Mouse (Mus musculus) urinary bladder, adult 2 months (tissue): ENCODE results near the gene Lmo2. TPM values are rescaled to one million over a fixed set of nuclear protein-coding genes. Genes with fewer than 3 reads are reported as not detected.
A peak's percentile ranks its signal among the peaks of the same experiment; 100 is the strongest.
"Not testable (repeated sequence)": the region's sequence is repeated elsewhere in the genome, so short reads cannot be mapped to it uniquely, and the experiment has no call there.

Source experiments
- DNase-seq: peaks from one replicate; pipeline ENCODE4 v3.0.0; 2022; ENCODE audit warnings: low spot score
- polyA plus RNA-seq: library from polyadenylated mRNA; depleted of rRNA; stranded (reverse); fragments of >200 nt; gene quantifications from 2 replicates; pipeline ENCODE4 v1.2.3, GENCODE M21; 2012

Lmo2 gene
- polyA plus RNA-seq, 1 experiment, result 37.0 TPM

GRCm38 (mm10) chr2:103977716-103978115 is 19.9 kb downstream of the Lmo2 start:
- no peak for DNase-seq

GRCm38 (mm10) chr2:103982250-103982649 is 24.5 kb downstream of the Lmo2 start:
- peak; percentile 52 for DNase-seq

- no peak for DNase-seq
Measured at GRCm38 (mm10) chr2:103983146-103983545, 25.4 kb downstream of the Lmo2 start.

GRCm38 (mm10) chr2:103987595-103987994 is 29.8 kb downstream of the Lmo2 start:
- DNase-seq, result not testable (repeated sequence)

GRCm38 (mm10) chr2:103989724-103990123 is 31.9 kb downstream of the Lmo2 start:
- DNase-seq, result no peak

DNA sequence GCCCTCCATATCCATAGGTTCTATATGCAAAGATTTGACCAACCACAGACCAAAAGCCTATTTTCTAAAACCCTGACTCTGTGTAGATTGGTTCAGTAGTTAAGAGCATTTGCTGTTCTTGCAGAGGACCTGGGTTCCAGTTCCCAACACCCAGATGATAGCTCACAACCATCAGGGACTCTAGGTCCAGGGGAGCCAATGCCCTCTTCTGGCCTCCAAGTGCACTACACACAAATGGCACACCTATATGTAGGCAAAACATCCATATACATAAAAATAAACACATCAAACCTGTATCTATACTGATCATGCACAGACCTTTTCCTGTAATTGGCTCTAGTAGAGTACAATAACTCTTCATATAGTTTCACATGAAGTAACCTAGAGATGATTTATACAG is 33.5 kb downstream of the Lmo2 start:
- no peak for DNase-seq

DNA sequence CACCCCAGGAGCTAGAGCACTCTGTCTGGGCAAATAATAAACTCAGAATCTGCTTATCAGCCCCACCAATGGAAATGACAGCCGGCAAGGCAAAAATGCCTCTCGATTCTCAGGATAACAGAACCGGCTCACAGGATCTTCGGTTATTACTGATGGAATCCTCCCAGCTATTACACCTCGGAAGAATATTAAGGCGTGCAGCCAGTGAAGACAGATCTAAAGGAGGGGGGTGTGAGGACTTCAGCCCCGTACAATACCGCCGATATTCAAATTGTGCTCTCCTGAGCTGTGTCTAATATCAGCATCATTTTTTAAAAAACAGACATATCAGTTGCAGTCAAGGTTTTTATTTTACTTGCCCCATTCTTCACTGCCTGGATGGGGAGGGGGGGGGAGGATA is 34.4 kb downstream of the Lmo2 start:
- DNase-seq, result no peak

DNA sequence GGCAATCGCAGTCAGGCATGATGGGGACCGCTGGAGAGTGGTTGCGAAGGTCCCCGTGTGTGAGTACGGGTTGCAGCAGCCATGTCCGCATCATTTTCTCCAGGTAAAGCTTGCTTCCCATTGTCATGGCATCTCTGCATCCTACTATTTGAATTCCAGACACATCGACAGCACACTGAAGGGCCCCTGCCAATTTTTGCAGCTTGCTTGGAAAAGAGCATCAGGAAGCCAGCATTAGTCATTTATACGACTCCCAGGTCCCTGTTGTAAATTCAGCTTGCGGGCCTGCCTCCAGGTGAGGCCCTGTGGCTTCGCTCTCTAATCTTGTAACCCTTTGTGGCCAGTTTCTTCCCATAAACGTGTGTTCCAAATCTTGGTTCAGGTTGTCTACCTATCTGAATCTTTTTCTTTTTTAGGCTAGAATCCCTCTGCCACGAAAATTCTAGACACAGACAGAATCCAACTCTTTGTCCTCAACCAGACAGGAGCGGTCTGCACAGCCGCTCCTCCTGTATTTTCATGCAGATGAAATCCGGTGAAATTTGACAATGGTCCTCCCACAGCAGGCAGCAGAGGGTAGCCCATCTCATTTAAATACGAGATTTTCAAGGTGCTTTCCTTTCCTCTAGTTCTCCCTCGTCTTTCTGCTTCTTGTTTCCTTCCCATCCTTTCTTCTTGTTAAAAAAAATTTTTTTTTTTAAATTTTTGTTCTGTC is 35.0 kb downstream of the Lmo2 start:
- no peak for DNase-seq

- DNase-seq, result no peak
Measured at GRCm38 (mm10) chr2:104001076-104001475, 43.3 kb downstream of the Lmo2 start.

DNA sequence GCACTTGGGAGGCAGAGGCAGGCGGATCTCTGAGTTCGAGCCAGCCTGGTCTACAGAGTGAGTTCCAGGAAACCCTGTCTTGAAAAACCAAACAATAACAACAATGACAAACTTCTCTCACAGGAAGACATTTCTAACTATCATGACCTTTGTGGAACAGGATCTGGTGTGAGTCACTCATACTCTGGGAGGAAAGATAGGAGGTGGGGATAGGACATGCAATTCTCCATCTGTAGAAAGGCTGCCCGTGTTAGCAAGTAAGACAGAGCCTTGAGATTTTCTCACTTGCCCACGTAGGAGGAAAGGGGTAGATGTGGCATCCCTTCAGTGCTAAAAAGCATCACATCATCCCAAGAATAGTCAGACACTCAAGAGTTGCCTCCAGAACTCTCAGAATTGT is 44.1 kb downstream of the Lmo2 start:
- DNase-seq, result no peak

DNA sequence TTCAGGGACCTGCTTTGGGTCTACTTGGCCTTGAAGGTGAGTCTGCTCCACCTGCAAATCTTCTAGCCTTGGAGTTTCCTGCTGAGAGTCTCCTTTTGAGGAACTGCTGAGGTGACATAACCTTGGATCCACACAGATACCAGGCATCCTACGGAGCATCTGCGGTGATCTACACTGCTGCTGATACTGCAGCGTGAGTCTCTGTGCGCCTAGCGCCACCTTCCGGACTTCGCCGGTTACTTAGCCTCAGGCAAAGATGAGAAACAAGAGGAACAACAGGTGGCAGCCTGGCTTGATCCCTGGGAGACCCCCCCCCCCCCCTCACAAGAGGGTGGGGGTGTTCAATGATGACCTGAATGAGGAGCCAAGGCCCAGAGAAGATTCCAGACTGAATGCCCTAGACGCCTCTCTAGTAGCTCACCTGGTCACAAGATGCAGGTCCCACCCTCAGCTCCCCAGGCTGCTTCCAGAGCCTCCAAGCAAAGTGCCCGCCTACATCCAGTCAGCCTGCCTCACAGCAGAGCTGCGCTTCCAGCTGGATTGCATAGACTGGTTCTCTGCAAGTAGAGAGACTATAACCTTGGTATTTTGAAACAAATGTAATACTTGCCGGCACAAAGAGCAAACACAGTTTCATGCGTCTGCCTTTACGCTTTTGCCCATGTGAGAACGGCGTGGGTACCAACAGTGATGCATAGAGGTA is 45.1 kb downstream of the Lmo2 start:
- no peak for DNase-seq

DNA sequence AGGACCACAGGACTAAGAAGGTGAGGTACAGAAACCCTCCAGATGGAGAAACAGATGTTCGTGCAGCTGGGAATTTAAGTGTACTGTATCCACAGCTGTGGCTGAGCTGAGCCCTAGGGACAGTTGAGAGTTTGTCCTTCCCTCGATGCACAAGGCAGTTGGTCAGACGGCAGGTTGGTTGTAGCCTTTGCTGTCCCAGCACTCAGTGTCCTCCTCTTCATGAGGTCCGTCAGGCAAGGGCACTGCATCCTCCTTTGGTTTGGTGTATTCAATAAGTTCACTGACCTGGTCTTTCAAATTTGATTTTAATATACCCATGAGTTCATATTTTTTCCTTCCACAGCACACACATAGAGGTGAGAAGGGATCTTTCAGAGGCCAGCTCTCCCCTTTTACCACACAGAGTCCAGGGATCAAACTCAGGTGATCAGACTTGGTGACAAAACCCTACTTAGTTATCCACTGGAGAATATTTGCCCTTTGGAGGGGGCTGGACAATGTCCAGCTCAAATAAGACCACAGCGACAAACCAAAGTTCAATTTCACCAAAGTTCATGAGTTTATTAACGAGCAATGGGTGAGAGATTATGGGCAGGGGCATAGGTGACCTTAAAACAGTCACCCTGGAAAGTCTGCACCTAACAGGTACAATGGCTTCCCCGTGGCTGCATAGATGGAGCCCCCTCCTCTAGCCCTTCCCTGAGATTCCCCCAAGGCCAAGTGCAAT is 50.2 kb downstream of the Lmo2 start:
- no peak for DNase-seq

GRCm38 (mm10) chr2:104008853-104009252 is 51.1 kb downstream of the Lmo2 start:
- DNase-seq, result not testable (repeated sequence)

GRCm38 (mm10) chr2:104023096-104023495 is 65.3 kb downstream of the Lmo2 start:
- DNase-seq, result no peak

- no peak for DNase-seq
Measured at GRCm38 (mm10) chr2:104024656-104025055, 66.9 kb downstream of the Lmo2 start.

GRCm38 (mm10) chr2:104027458-104028138 is 69.8 kb downstream of the Lmo2 start, which contains the start of gene Fbxo3:
TSS of gene Fbxo3 (plus strand) at chr2:104027721.
- DNase-seq, result peak; percentile 68

GRCm38 (mm10) chr2:104028139-104028723 is 70.4 kb downstream of the Lmo2 start, which contains the start of gene 4931422A03Rik:
TSS of gene 4931422A03Rik (minus strand) at chr2:104028361.
- DNase-seq, result no peak

GRCm38 (mm10) chr2:104029074-104029473 is 71.3 kb downstream of the Lmo2 start:
- no peak for DNase-seq

- no peak for DNase-seq
Measured at GRCm38 (mm10) chr2:104030381-104030780, 72.6 kb downstream of the Lmo2 start.
